Mouse (Mus musculus) lung, postnatal 0 days (tissue): ENCODE measurements around the gene Ap2s1.

ENCODE experiments used
- CTCF ChIP-seq: IDR thresholded peaks from 2 replicates; pipeline ENCODE4 v1.5.1; 2016; ENCODE audit warnings: antibody characterized with exemption, mild to moderate bottlenecking
- EP300 ChIP-seq: IDR thresholded peaks from 2 replicates; pipeline ENCODE4 v1.6.1; 2016; ENCODE audit warnings: antibody characterized with exemption, mild to moderate bottlenecking, control low read depth

GRCm38 (mm10) chr7:16689196-16689595 is 49.0 kb upstream of the Ap2s1 start:
- TF ChIP-seq CTCF: peak; percentile 20; the same call in 1 of the 2 replicates
- no peak for TF ChIP-seq EP300
